ENCODE assay signal across 12 mouse cellular contexts in genomic region chr17:48029241-48029640, GRCm38 (mm10). TPM values are rescaled to one million over a fixed set of nuclear protein-coding genes. Genes with fewer than 3 reads are reported as not detected.
DNase-seq lines count a peak whose midpoint lies in the region; ATAC-seq and TF ChIP-seq lines count a peak whose summit lies in the region.
"Had no signal": no experiment of that assay in that cellular context is flagged by ENCODE, and none has a peak within 500 bp of the region (broad histone marks: within the 10 kb centered on the region; RNA-seq: fewer than 3 reads in every experiment).

No protein-coding gene starts in this region.

- H3K4me3 ChIP-seq in heart, embryonic 16.5 days (ENCODE audit: low read length): no peak overlapping the region
- no peak overlapping the region for H3K4me3 ChIP-seq in hindbrain, embryonic 16.5 days (ENCODE audit: low read length)
- no peak overlapping the region for H3K4me3 ChIP-seq in stomach, postnatal 0 days (ENCODE audit: low read depth, low read length)
- H3K4me3 ChIP-seq: liver, embryonic 13.5 days had no signal

- H3K27me3 ChIP-seq in heart, embryonic 16.5 days (ENCODE audit: control insufficient read depth, insufficient read depth, low read length): 0 out of 2 replicates have a peak, but pooled peaks cover 2% of the 10 kb centered on the region
- H3K27me3 ChIP-seq in hindbrain, embryonic 16.5 days (replicated peaks; ENCODE audit: control insufficient read depth, insufficient read depth, low read length): peaks cover 15% of the 10 kb centered on the region
- no peaks in the 10 kb centered on the region for H3K27me3 ChIP-seq in stomach, postnatal 0 days (ENCODE audit: control insufficient read depth, insufficient read depth, low read length)
- H3K27me3 ChIP-seq: CH12.LX had no signal

- no peak for TF ChIP-seq EP300 in stomach, postnatal 0 days (optimal IDR thresholded peaks at IDR 0.05)

- H3K27ac ChIP-seq in heart, embryonic 16.5 days (ENCODE audit: low read length): peak overlapping the region; percentile 17
- no peak overlapping the region for H3K27ac ChIP-seq in hindbrain, embryonic 16.5 days (ENCODE audit: low read depth, low read length)
- no peak overlapping the region for H3K27ac ChIP-seq in stomach, postnatal 0 days (replicated peaks)
- H3K27ac ChIP-seq: liver, embryonic 13.5 days had no signal

- H3K9me3 ChIP-seq in heart, embryonic 16.5 days (replicated peaks; ENCODE audit: control insufficient read depth, low read length): peaks cover 6% of the 10 kb centered on the region; the same call in 1 of the 2 replicates
- H3K9me3 ChIP-seq in hindbrain, embryonic 16.5 days (ENCODE audit: control insufficient read depth, low read length): no peaks in the 10 kb centered on the region
- no peaks in the 10 kb centered on the region for H3K9me3 ChIP-seq in stomach, postnatal 0 days (ENCODE audit: control insufficient read depth, low read length)
- H3K9me3 ChIP-seq: liver, embryonic 13.5 days had no signal

- no peaks in the 10 kb centered on the region for H3K36me3 ChIP-seq in heart, embryonic 16.5 days (ENCODE audit: control insufficient read depth, insufficient read depth)
- no peaks in the 10 kb centered on the region for H3K36me3 ChIP-seq in hindbrain, embryonic 16.5 days (ENCODE audit: control insufficient read depth, insufficient read depth, low read length)
- no peaks in the 10 kb centered on the region for H3K36me3 ChIP-seq in stomach, postnatal 0 days (ENCODE audit: control insufficient read depth, insufficient read depth, low read length)
- H3K36me3 ChIP-seq: liver, embryonic 13.5 days had no signal

- no peak overlapping the region for H3K9ac ChIP-seq in heart, embryonic 16.5 days (ENCODE audit: low read length)
- 0 out of 2 replicates have a peak overlapping the region, but pooled peaks have one; percentile 20 for H3K9ac ChIP-seq in hindbrain, embryonic 16.5 days (ENCODE audit: low read depth, low read length)
- no peak overlapping the region for H3K9ac ChIP-seq in stomach, postnatal 0 days (ENCODE audit: low read length)
- H3K9ac ChIP-seq: liver, embryonic 13.5 days had no signal

- no peak for TF ChIP-seq CTCF in stomach, postnatal 0 days (IDR thresholded peaks at IDR 0.05; ENCODE audit: low read depth)

- ATAC-seq in heart, embryonic 16.5 days (replicated peaks; ENCODE audit: extremely low read depth, insufficient read depth, low FRiP score): no peak
- ATAC-seq in hindbrain, embryonic 16.5 days: no peak
- no peak for ATAC-seq in stomach, postnatal 0 days (ENCODE audit: low FRiP score, low TSS enrichment)

- peaks cover 48% of the 10 kb centered on the region for H3K4me1 ChIP-seq in heart, embryonic 16.5 days (ENCODE audit: control insufficient read depth, insufficient read depth, low read length)
- H3K4me1 ChIP-seq in hindbrain, embryonic 16.5 days (ENCODE audit: control insufficient read depth, insufficient read depth, low read depth, low read length): peaks cover 17% of the 10 kb centered on the region
- H3K4me1 ChIP-seq in stomach, postnatal 0 days (replicated peaks; ENCODE audit: control insufficient read depth, insufficient read depth): peaks cover 3% of the 10 kb centered on the region; the same call in 1 of the 2 replicates

- H3K4me2 ChIP-seq in heart, embryonic 16.5 days (ENCODE audit: low read depth, low read length): peak overlapping the region; percentile 24
- peak overlapping the region; percentile 14 for H3K4me2 ChIP-seq in hindbrain, embryonic 16.5 days (ENCODE audit: low read length)
- H3K4me2 ChIP-seq in stomach, postnatal 0 days (replicated peaks; ENCODE audit: low read depth): peak overlapping the region; percentile 17; the same call in 1 of the 2 replicates
- H3K4me2 ChIP-seq: liver, embryonic 13.5 days had no signal

- intact Hi-C loops in left cerebral cortex, postnatal 25 days (cut with DNase I): no loop called here

- WGBS in heart, embryonic 16.5 days: 11% methylated on average over 12 of the region's 12 CpGs
- 4% methylated on average over 12 of the region's 12 CpGs for whole genome bisulfite sequencing in hindbrain, embryonic 16.5 days
- 17% methylated on average over 12 of the region's 12 CpGs for WGBS in stomach, postnatal 0 days

- no peak for DNase-seq in heart, adult 9 months (ENCODE audit: low spot score in 2 of 2)
- peak; percentile 73 for DNase-seq in retina, postnatal 1 day
- no peak for DNase-seq in retina, embryonic 14.5 days (ENCODE audit: low spot score)
- no peak for DNase-seq in stomach, postnatal 0 days (ENCODE audit: low spot score)
- DNase-seq in left cerebral cortex, postnatal 25 days (ENCODE audit: low spot score in 2 of 2): no peak
- no peak for DNase-seq in spleen, adult 18-20 months
- DNase-seq: kidney, postnatal 36 days; liver, embryonic 13.5 days; thymus, adult 2 months had no signal

RNA-seq across cellular contexts. Expression of gene 1700122O11Rik, which starts 8.9 kb away (rescaled TPM):
- polyA plus RNA-seq in heart, embryonic 16.5 days (2015; fragmentation: Nextera tagmentation; extraction: Ambion mirVana): not detected in 2 replicates
- polyA plus RNA-seq in hindbrain, embryonic 16.5 days (2015; fragmentation: Nextera tagmentation; extraction: Ambion mirVana): not detected in 2 replicates
- polyA plus RNA-seq in stomach, postnatal 0 days (2015; fragmentation: Nextera tagmentation; extraction: Ambion mirVana): not detected in 2 replicates
- not detected for total RNA-seq in left cerebral cortex, postnatal 25 days (2021)
- total RNA-seq: CH12.LX had no signal
- polyA plus RNA-seq: liver, embryonic 13.5 days; thymus, adult 2 months had no signal

RNA-seq across cellular contexts. Expression of gene 1700067P10Rik, which starts 59.9 kb away (rescaled TPM):
- polyA plus RNA-seq in heart, embryonic 16.5 days (2015; fragmentation: Nextera tagmentation; extraction: Ambion mirVana): not detected in 2 replicates
- polyA plus RNA-seq in hindbrain, embryonic 16.5 days (2015; fragmentation: Nextera tagmentation; extraction: Ambion mirVana): 0.24 TPM in 2 replicates
- polyA plus RNA-seq in stomach, postnatal 0 days (2015; fragmentation: Nextera tagmentation; extraction: Ambion mirVana): not detected in 2 replicates
- total RNA-seq in left cerebral cortex, postnatal 25 days (2021): not detected
- total RNA-seq: CH12.LX had no signal
- polyA plus RNA-seq: liver, embryonic 13.5 days had no signal
